21 mouse cellular contexts compared by ENCODE assay signal in genomic region chr12:117959213-117959612, GRCm38 (mm10).
DNase-seq lines count a peak whose midpoint lies in the region; ATAC-seq lines count a peak whose summit lies in the region.
"Had no signal": no experiment of that assay in that cellular context is flagged by ENCODE, and none has a peak within 500 bp of the region (broad histone marks: within the 10 kb centered on the region; RNA-seq: fewer than 3 reads in every experiment).

No protein-coding gene starts in this region.

- ATAC-seq in CD4-positive, CD25-positive, alpha-beta regulatory T cell, adult 4 months, result peak; percentile 29
- ATAC-seq in granulocyte monocyte progenitor cell, adult 5-6 weeks (replicated peaks; ENCODE audit: poor library complexity, severe bottlenecking), result peak; percentile 27; the same call in 1 of the 2 replicates
- ATAC-seq: forebrain, embryonic 15.5 days; hindbrain, embryonic 16.5 days; inflammation-experienced regulatory T-cells, adult 6 months; intestine, embryonic 16.5 days had no signal

- DNase-seq in CD4-positive helper T cell, adult 2 months (ENCODE audit: low read depth, low spot score), result peak; percentile 14
- peak; percentile 5 for DNase-seq in naive thymus-derived CD4-positive, alpha-beta T cell, adult 2 months (ENCODE audit: low read depth)
- DNase-seq in lung, postnatal 36 days, result no peak
- no peak for DNase-seq in right cerebral cortex, postnatal 36 days (ENCODE audit: low spot score in 2 of 2)
- DNase-seq in cerebellum, postnatal 25 days, result no peak
- DNase-seq: adrenal gland, postnatal 10 days; adrenal gland, postnatal 36 days; cerebellum, adult 18-20 months; cerebellum, adult 9-10 months; cerebellum, postnatal 14 days; embryo, embryonic 11 days; gastrocnemius, postnatal 14 days; heart, adult 18-20 months; heart, postnatal 10 days; heart, postnatal 36 days had no signal

Comparison
In these comparisons a context has a peak if more than half of its experiments do, and no peak if none do; other contexts are left out.
1. DNase-seq: peak in CD4-positive helper T cell, adult 2 months (single experiment) and naive thymus-derived CD4-positive, alpha-beta T cell, adult 2 months (single experiment); none in lung, postnatal 36 days (single experiment), right cerebral cortex, postnatal 36 days (0 of 2) and cerebellum, postnatal 25 days (0 of 2).